13 mouse cellular contexts compared by ENCODE assay signal in genomic region chr2:70151930-70152329, GRCm38 (mm10).
"Had no signal": no experiment of that assay in that cellular context is flagged by ENCODE, and none has a peak within 500 bp of the region (broad histone marks: within the 10 kb centered on the region; RNA-seq: fewer than 3 reads in every experiment).

No protein-coding gene starts in this region.

- DNase-seq: kidney, adult 9 months; kidney, postnatal 4 days; lung, postnatal 14 days; right cerebral cortex, postnatal 4 days; spleen, adult 18-20 months; thymus, adult 18-20 months; thymus, postnatal 14 days had no signal

- H3K4me2 ChIP-seq: limb, embryonic 15.5 days; liver, embryonic 12.5 days; lung, embryonic 15.5 days; midbrain, embryonic 13.5 days; neural tube, embryonic 15.5 days had no signal

- H3K27ac ChIP-seq: kidney, postnatal 0 days; limb, embryonic 15.5 days; liver, embryonic 12.5 days; lung, embryonic 15.5 days; neural tube, embryonic 15.5 days had no signal

- H3K36me3 ChIP-seq: limb, embryonic 15.5 days; liver, embryonic 12.5 days; lung, embryonic 15.5 days; midbrain, embryonic 13.5 days; neural tube, embryonic 15.5 days had no signal

- H3K4me3 ChIP-seq: limb, embryonic 15.5 days; liver, embryonic 12.5 days; lung, embryonic 15.5 days; midbrain, embryonic 13.5 days; neural tube, embryonic 15.5 days had no signal

- ATAC-seq: liver, embryonic 12.5 days; midbrain, embryonic 13.5 days had no signal

- H3K9me3 ChIP-seq: limb, embryonic 15.5 days; liver, embryonic 12.5 days; lung, embryonic 15.5 days; midbrain, embryonic 13.5 days; neural tube, embryonic 15.5 days had no signal

- H3K4me1 ChIP-seq: limb, embryonic 15.5 days; liver, embryonic 12.5 days; lung, embryonic 15.5 days had no signal

- H3K27me3 ChIP-seq: limb, embryonic 15.5 days; liver, embryonic 12.5 days; lung, embryonic 15.5 days; midbrain, embryonic 13.5 days; neural tube, embryonic 15.5 days had no signal

- H3K9ac ChIP-seq: limb, embryonic 15.5 days; liver, embryonic 12.5 days; lung, embryonic 15.5 days; midbrain, embryonic 13.5 days; neural tube, embryonic 15.5 days had no signal
